Mouse (Mus musculus) lung, embryonic 14.5 days (tissue): ENCODE results near the gene Tmem30c. TPM values are rescaled to one million over a fixed set of nuclear protein-coding genes. Genes with fewer than 3 reads are reported as not detected.

ENCODE experiments used
- ATAC-seq: fragments of 200-750 bp; cut with Nextera tagmentation; 2 replicates; pipeline ENCODE4 v1.8.0; 2017; ENCODE audit warnings: mild to moderate bottlenecking, moderate TSS enrichment, moderate library complexity; ENCODE audit not compliant: insufficient read depth
- DNase-seq: peaks from one replicate; pipeline ENCODE4 v3.0.0-alpha.2; 2015
- H3K27ac ChIP-seq: fragments of 300-500 bp; sonication (generic); 2 replicates; pipeline ENCODE4 v1.5.1; 2014; ENCODE audit warnings: low read depth, mild to moderate bottlenecking, moderate library complexity
- H3K27me3 ChIP-seq: fragments of 300-500 bp; sonication (generic); 2 replicates; pipeline ENCODE4 v1.6.1; 2014; ENCODE audit warnings: low read length, control low read depth; ENCODE audit not compliant: insufficient read depth
- H3K36me3 ChIP-seq: fragments of 300-500 bp; sonication (generic); 2 replicates; pipeline ENCODE4 v1.6.1; 2014; ENCODE audit warnings: control low read depth; ENCODE audit not compliant: insufficient read depth
- H3K4me1 ChIP-seq: fragments of 300-500 bp; sonication (generic); 2 replicates; pipeline ENCODE4 v1.6.1; 2014; ENCODE audit warnings: antibody characterized with exemption, control low read depth; ENCODE audit not compliant: insufficient read depth
- H3K4me2 ChIP-seq: fragments of 300-500 bp; sonication (generic); 2 replicates; pipeline ENCODE4 v1.6.1; 2014; ENCODE audit warnings: mild to moderate bottlenecking
- H3K4me3 ChIP-seq: fragments of 300-500 bp; sonication (generic); 2 replicates; pipeline ENCODE4 v1.5.1; 2014; ENCODE audit warnings: low read depth, low read length
- H3K9ac ChIP-seq: fragments of 300-500 bp; sonication (generic); 2 replicates; pipeline ENCODE4 v1.6.1; 2014
- H3K9me3 ChIP-seq: fragments of 300-500 bp; sonication (generic); 2 replicates; pipeline ENCODE4 v1.6.1; 2016; ENCODE audit warnings: low read depth, low read length, control low read depth
- CTCF ChIP-seq: IDR thresholded peaks from 2 replicates; pipeline ENCODE4 v1.5.1; 2016; ENCODE audit warnings: antibody characterized with exemption, low read depth
- WGBS: fragments of 180-500 bp; shearing (Covaris S2); extraction: QIAGEN DNeasy Blood & Tissue Kit; methylation state at CpG from one replicate; pipeline ENCODE4 v1.1.7; 2014; 5-methylcytosine and 5-hydroxymethylcytosine counted together
- polyA plus RNA-seq: library from polyadenylated mRNA; unstranded; fragments of >200 nt; fragmentation: Nextera tagmentation; extraction: Ambion mirVana; gene quantifications from 2 replicates; pipeline ENCODE4 v1.2.1, GENCODE M21; 2014

The Tmem30c gene
- polyA plus RNA-seq, 1 experiment from 2014 or later: 0.07 TPM

DNA sequence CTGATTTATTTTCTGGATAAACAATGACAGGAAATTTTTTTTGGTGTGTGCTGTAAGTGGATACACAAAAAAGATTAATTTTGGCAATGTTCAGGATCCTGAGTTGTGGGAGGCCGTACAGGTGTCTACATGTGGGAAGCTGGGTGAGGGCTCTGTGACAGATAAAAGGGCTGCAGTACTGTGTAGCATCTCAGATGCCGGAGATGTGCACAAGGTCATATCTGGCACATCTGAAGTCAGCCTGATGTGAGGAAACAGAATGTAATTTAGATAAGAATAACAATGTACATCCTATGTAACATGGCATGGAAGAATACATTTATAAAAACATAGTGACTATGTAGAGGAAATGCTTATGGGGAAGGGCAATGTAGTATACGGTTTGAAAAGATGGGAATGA is 20.8 kb upstream of the Tmem30c start:
- ATAC-seq (0 out of 2 replicates have a peak, but pooled peaks have one; percentile 52), DNase-seq (peak; percentile 31)
- Histone ChIP-seq H3K4me3 (no peak overlapping the region), H3K9me3 (no peaks in the 10 kb centered on the region), H3K4me1 (no peaks in the 10 kb centered on the region), H3K27me3 (no peaks in the 10 kb centered on the region), H3K4me2 (no peak overlapping the region), H3K27ac (no peak overlapping the region), H3K9ac (no peak overlapping the region), H3K36me3 (no peaks in the 10 kb centered on the region)
- no peak for TF ChIP-seq CTCF
- 72% methylated on average over 3 of the region's 3 CpGs for WGBS

DNA sequence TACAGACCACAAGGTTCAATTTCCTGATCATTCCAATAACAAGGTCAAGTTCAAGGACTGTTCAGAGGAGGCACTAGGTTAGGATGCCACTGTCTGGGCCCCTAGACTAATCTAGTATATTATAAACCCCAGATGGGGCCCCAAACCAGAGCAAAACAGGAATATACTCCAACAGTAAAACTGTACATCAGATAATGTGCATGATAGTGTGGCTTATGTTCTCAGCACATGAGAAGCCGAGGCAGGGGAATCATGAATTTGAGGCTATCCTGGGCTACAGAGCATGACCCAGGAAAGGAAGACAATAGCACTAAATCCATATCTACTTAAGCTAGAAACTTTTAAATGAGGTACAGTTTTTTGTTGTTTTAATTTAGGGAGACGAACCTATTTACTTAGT is 19.5 kb upstream of the Tmem30c start:
- Histone ChIP-seq H3K4me3 (no peak overlapping the region), H3K27ac (no peak overlapping the region), H3K4me2 (no peak overlapping the region), H3K9ac (no peak overlapping the region), H3K9me3 (no peaks in the 10 kb centered on the region), H3K4me1 (no peaks in the 10 kb centered on the region), H3K36me3 (no peaks in the 10 kb centered on the region), H3K27me3 (no peaks in the 10 kb centered on the region)
- DNase-seq (no peak), ATAC-seq (no peak)
- 83% methylated on average over 2 of the region's 2 CpGs for WGBS
- no peak for TF ChIP-seq CTCF

DNA sequence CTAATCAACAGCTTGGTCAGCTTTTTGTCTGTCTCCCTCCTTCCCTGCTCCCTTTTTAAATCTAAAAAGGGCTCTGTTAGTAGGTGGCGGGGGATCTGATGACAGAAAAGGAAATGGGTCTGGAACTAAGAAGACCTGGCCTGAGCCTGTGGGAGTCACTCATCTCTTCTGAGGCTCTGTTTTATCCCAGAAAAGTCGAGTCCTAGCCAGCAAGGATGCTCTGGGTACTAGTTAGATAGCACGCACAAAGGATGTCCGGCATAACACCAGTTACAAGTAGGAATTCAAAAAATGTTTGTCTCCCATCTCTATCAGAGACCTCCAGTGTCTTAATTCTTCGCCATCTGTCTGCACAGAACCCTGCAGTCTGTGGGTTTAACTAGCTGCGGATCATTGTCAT is 12.8 kb upstream of the Tmem30c start:
- Histone ChIP-seq H3K27ac (no peak overlapping the region), H3K4me1 (no peaks in the 10 kb centered on the region), H3K9ac (no peak overlapping the region), H3K36me3 (no peaks in the 10 kb centered on the region), H3K27me3 (no peaks in the 10 kb centered on the region), H3K4me2 (no peak overlapping the region), H3K9me3 (no peaks in the 10 kb centered on the region), H3K4me3 (no peak overlapping the region)
- TF ChIP-seq CTCF: no peak
- WGBS: 72% methylated on average over 6 of the region's 6 CpGs
- DNase-seq (no peak), ATAC-seq (no peak)

DNA sequence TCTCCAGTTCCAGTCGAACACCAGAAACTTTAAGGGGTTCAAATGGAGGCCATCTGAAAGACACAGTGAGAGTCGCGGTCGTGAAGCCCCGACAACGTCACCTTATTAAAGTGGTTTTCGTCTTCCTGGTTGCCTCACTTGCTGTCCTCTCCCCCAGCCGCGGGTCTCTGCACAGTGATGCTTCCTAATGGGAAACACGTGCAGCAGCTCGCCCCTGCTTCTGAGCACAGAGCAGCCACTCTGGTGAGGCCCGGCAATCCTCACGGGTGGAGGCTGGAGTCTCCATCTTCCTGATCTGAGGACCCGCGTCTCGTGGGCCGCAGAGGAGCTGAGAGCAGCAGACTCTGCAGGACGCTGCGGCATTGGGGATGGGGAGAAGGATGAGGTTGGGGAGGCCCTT is 11.1 kb upstream of the Tmem30c start:
- H3K27ac ChIP-seq: no peak overlapping the region
- H3K36me3 ChIP-seq: no peaks in the 10 kb centered on the region
- DNase-seq: no peak
- H3K27me3 ChIP-seq: no peaks in the 10 kb centered on the region
- H3K9me3 ChIP-seq: no peaks in the 10 kb centered on the region
- H3K9ac ChIP-seq: no peak overlapping the region
- H3K4me1 ChIP-seq: no peaks in the 10 kb centered on the region
- no peak for ATAC-seq
- no peak for TF ChIP-seq CTCF
- no peak overlapping the region for H3K4me2 ChIP-seq
- H3K4me3 ChIP-seq: no peak overlapping the region
- WGBS: 34% methylated on average over 19 of the region's 19 CpGs

DNA sequence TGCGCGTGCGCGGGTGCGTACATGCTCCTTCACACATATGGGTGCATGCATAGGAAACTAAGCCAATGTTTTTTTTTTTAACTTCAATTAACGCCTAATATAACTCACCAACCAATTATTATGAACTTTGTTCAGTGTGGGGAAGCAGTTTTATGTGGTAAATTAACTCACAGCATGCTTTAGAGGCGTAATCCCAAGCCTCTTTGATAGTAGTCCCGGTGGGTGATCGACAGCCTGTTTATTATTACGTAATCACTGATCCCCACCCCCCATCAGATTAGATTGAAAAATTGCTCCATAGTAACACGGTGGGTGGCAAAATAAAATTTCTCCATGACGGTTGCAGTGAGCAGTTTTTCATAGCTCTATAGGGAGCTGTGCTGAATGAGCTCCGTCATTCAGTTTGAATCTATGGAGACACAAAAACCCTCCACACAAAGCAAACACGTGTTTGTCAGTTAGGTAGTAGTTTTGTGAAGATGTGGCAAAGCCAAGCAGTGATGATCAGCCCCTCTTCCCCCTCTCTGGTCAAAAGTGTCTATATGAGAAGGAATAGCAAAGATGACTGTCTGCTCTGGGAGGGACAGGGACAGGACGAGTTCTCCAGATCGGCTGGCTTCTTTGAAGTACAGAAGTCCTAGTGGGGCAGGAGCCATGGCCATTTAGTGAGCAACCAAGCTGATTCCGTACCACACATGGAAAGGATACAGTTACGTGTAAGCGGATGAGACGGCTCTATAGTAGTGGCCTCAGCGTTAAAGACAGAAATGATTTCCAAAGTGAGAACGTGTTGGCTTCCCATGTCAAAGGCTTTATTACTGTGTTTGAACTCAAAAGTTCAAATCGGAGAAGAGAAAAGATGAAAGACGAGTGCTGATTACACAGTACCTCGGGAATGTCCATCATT is 10.4 kb upstream of the Tmem30c start:
- H3K4me2 ChIP-seq: no peak overlapping the region
- no peak overlapping the region for H3K4me3 ChIP-seq
- H3K9ac ChIP-seq: no peak overlapping the region
- no peak for TF ChIP-seq CTCF
- DNase-seq (no peak), ATAC-seq (no peak)
- no peaks in the 10 kb centered on the region for H3K27me3 ChIP-seq
- no peaks in the 10 kb centered on the region for H3K9me3 ChIP-seq
- H3K4me1 ChIP-seq: no peaks in the 10 kb centered on the region
- no peaks in the 10 kb centered on the region for H3K36me3 ChIP-seq
- H3K27ac ChIP-seq: no peak overlapping the region
- 67% methylated on average over 25 of the region's 25 CpGs for WGBS

DNA sequence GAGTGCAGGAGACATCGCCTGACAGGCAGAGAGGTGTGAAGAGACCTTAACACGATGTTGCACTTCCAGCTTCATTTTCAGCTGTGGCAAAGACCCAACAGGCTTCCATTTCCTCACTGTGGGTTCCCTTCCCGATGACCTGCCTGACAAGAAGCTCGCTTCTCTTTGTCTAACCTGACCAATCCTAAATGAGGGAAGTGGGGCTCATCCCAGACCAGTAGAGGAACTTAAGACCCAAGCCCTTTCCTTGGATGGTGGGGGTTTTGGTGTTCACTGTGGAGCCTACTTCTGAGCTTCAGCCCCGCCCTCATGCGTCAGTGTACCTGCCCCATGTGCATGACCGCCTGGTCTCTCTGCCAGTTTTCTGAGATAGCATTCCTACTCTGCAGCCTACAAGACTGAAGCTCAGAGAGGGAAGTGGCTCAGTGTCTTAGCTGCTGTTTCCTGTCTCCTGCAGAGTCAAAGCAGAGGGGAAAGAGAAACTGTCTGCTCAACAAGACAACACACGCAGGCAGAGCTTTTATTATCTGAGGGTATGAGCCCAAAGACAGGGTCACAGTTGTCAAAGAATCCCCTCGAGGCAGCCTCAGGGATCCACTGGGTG is 8.9 kb upstream of the Tmem30c start:
- WGBS: 71% methylated on average over 9 of the region's 9 CpGs
- Histone ChIP-seq H3K4me3 (no peak overlapping the region), H3K4me1 (no peaks in the 10 kb centered on the region), H3K9ac (no peak overlapping the region), H3K9me3 (no peaks in the 10 kb centered on the region), H3K27me3 (no peaks in the 10 kb centered on the region), H3K27ac (no peak overlapping the region), H3K36me3 (no peaks in the 10 kb centered on the region), H3K4me2 (no peak overlapping the region)
- no peak for TF ChIP-seq CTCF
- DNase-seq (no peak), ATAC-seq (no peak)

DNA sequence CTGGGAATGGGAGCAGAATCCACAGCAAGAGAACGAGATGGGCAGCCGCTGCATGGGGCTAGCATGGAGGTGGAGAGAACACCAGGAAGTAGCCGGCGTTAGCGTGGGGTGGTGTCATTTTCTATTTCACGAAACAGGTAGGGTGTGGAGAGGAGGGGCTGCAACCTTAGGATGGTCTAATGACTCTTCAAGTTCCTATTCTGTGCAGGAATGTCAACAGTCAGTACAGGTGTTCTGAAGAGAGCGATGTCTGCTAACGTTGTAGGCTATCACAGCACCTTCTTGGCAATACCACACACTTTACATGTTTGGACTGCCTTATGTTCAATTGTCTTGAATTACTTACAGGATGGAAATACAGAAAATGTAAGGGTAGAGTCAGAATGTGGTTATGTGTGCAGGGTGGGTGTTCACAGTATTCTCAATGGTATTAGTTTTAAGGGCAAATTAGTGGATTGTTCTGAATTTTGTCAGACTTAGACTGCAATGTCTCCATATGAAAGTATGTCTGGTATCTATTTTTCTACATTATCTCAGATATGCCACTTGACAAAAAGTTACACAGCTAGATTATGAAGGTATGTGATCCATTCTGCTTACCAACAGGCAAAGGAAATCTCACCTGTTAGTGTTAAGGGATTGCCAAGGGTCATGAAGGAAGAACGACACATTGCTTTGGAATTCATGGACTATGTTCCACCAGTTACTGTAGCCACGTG is 2.7 kb upstream of the Tmem30c start:
- Histone ChIP-seq H3K9ac (no peak overlapping the region), H3K4me1 (no peaks in the 10 kb centered on the region), H3K4me3 (no peak overlapping the region), H3K27ac (no peak overlapping the region), H3K36me3 (no peaks in the 10 kb centered on the region), H3K4me2 (no peak overlapping the region), H3K27me3 (no peaks in the 10 kb centered on the region), H3K9me3 (no peaks in the 10 kb centered on the region)
- TF ChIP-seq CTCF: no peak
- WGBS: 72% methylated on average over 10 of the region's 10 CpGs
- no peak for ATAC-seq
- DNase-seq: no peak
